In genomic region chr14:103069864-103070611, GRCm38 (mm10) we compare ENCODE assay signal across 8 mouse cellular contexts. TPM values are rescaled to one million over a fixed set of nuclear protein-coding genes. Genes with fewer than 3 reads are reported as not detected.
DNase-seq lines count a peak whose midpoint lies in the region; ATAC-seq lines count a peak whose summit lies in the region.

Gene Cln5, plus strand, starts transcription at chr14:103070216.

- H3K4me3 ChIP-seq in heart, embryonic 13.5 days, result peak within 1 kb of the TSS; percentile 83
- H3K4me3 ChIP-seq in liver, embryonic 12.5 days, result peak within 1 kb of the TSS; percentile 75
- peak within 1 kb of the TSS; percentile 70 for H3K4me3 ChIP-seq in stomach, embryonic 15.5 days (replicated peaks)

- H3K27me3 ChIP-seq in heart, embryonic 13.5 days (replicated peaks), result no peaks in the 10 kb centered on the region
- no peaks in the 10 kb centered on the region for H3K27me3 ChIP-seq in liver, embryonic 12.5 days (replicated peaks)
- H3K27me3 ChIP-seq in stomach, embryonic 15.5 days (replicated peaks), result no peaks in the 10 kb centered on the region

- peak within 1 kb of the TSS; percentile 99 for H3K4me2 ChIP-seq in heart, embryonic 13.5 days
- peak within 1 kb of the TSS; percentile 94 for H3K4me2 ChIP-seq in liver, embryonic 12.5 days
- peak within 1 kb of the TSS; percentile 73 for H3K4me2 ChIP-seq in stomach, embryonic 15.5 days

- ATAC-seq in erythroid progenitor cell, adult 5-6 weeks (replicated peaks; ENCODE audit: low FRiP score, poor library complexity, severe bottlenecking), result peak; percentile 92
- peak; percentile 96 for ATAC-seq in heart, embryonic 13.5 days (ENCODE audit: extremely low read depth, insufficient number of reproducible peaks, low FRiP score, low TSS enrichment)
- ATAC-seq in liver, embryonic 12.5 days, result peak; percentile 97
- peak; percentile 98 for ATAC-seq in stomach, embryonic 15.5 days (ENCODE audit: insufficient read depth, low FRiP score, low read depth)

- no peaks in the 10 kb centered on the region for H3K9me3 ChIP-seq in heart, embryonic 13.5 days
- H3K9me3 ChIP-seq in liver, embryonic 12.5 days (replicated peaks), result no peaks in the 10 kb centered on the region
- H3K9me3 ChIP-seq in stomach, embryonic 15.5 days, result no peaks in the 10 kb centered on the region

- peaks cover 17% of the 10 kb centered on the region for H3K4me1 ChIP-seq in heart, embryonic 13.5 days
- H3K4me1 ChIP-seq in liver, embryonic 12.5 days, result peaks cover 27% of the 10 kb centered on the region
- H3K4me1 ChIP-seq in stomach, embryonic 15.5 days, result peaks cover 5% of the 10 kb centered on the region; the same call in 1 of the 2 replicates

- peak within 1 kb of the TSS; percentile 93 for H3K27ac ChIP-seq in heart, embryonic 13.5 days (replicated peaks)
- H3K27ac ChIP-seq in liver, embryonic 12.5 days, result peak within 1 kb of the TSS; percentile 97
- peak within 1 kb of the TSS; percentile 90 for H3K27ac ChIP-seq in stomach, embryonic 15.5 days

- WGBS in heart, embryonic 13.5 days, result under 1% methylated on average over 65 of the region's 65 CpGs
- WGBS in liver, embryonic 12.5 days (ENCODE audit: insufficient replicate concordance), result under 1% methylated on average over 65 of the region's 65 CpGs
- under 1% methylated on average over 65 of the region's 65 CpGs for WGBS in stomach, embryonic 15.5 days

- peaks cover 34% of the 10 kb centered on the region for H3K36me3 ChIP-seq in heart, embryonic 13.5 days
- H3K36me3 ChIP-seq in liver, embryonic 12.5 days, result peaks cover 33% of the 10 kb centered on the region
- peaks cover 14% of the 10 kb centered on the region for H3K36me3 ChIP-seq in stomach, embryonic 15.5 days

- H3K9ac ChIP-seq in heart, embryonic 13.5 days, result peak within 1 kb of the TSS; percentile 91
- H3K9ac ChIP-seq in liver, embryonic 12.5 days, result peak within 1 kb of the TSS; percentile 82
- peak within 1 kb of the TSS; percentile 60 for H3K9ac ChIP-seq in stomach, embryonic 15.5 days

- DNase-seq in CD4-positive helper T cell, adult 2 months (ENCODE audit: low read depth, low spot score), result peak; percentile 98
- DNase-seq in brain, embryonic 18.5 days (ENCODE audit: low read depth, low spot score), result peak; percentile 72
- DNase-seq in kidney, postnatal 10 days, result peak; percentile 97
- DNase-seq in natural killer cell, adult 2 months (ENCODE audit: low spot score in 2 of 2), result peak; percentile 91 to 94

RNA-seq across cellular contexts. Expression of gene Cln5, which starts in this region (rescaled TPM):
- 14.4 and 17.6 TPM in 2 replicates for total RNA-seq in erythroid progenitor cell, adult 5-6 weeks (2015; ENCODE audit: low replicate concordance)
- total RNA-seq in erythroid progenitor cell, adult 5-6 weeks (2017; ENCODE audit: low replicate concordance), result 8.9 and 11.4 TPM in 2 replicates
- 24.6 and 29.4 TPM in 2 replicates for polyA plus RNA-seq in heart, embryonic 13.5 days (2015; fragmentation: Nextera tagmentation; extraction: Ambion mirVana)
- polyA plus RNA-seq in liver, embryonic 12.5 days (2016; fragmentation: Nextera tagmentation; extraction: Ambion mirVana), result 23.2 and 23.9 TPM in 2 replicates
- polyA plus RNA-seq in stomach, embryonic 15.5 days (2015; fragmentation: Nextera tagmentation; extraction: Ambion mirVana), result 29.2 and 31.8 TPM in 2 replicates

Comparison
In these comparisons a context has a peak if more than half of its experiments do, and no peak if none do; other contexts are left out.
1. Peak in every context shown above with its lines: DNase-seq, ATAC-seq, H3K4me3 ChIP-seq and H3K27ac ChIP-seq.